Mouse (Mus musculus): Measurements from ENCODE around the gene Mrtfb. TPM values are rescaled to one million over a fixed set of nuclear protein-coding genes. Genes with fewer than 3 reads are reported as not detected.

Gene Mrtfb
- polyA plus RNA-seq, 1 experiment from 2014 or later: 20.9 TPM

GRCm38 (mm10) chr16:13297860-13298259 is 41.6 kb downstream of the Mrtfb start:
- Histone ChIP-seq H3K4me2 (replicated peaks) (no peak overlapping the region), H3K4me3 (replicated peaks) (no peak overlapping the region), H3K9me3 (no peaks in the 10 kb centered on the region), H3K9ac (no peak overlapping the region), H3K27me3 (replicated peaks) (no peaks in the 10 kb centered on the region), H3K4me1 (replicated peaks) (no peaks in the 10 kb centered on the region), H3K36me3 (no peaks in the 10 kb centered on the region), H3K27ac (no peak overlapping the region)
- whole genome bisulfite sequencing: 68% methylated on average over 1 of the region's 1 CpGs
- peak; percentile 47; the same call in 1 of the 2 replicates for ATAC-seq

- 57% methylated on average over 2 of the region's 2 CpGs for WGBS
- Histone ChIP-seq H3K4me3 (replicated peaks) (no peak overlapping the region), H3K27ac (no peak overlapping the region), H3K4me2 (replicated peaks) (no peak overlapping the region), H3K9ac (no peak overlapping the region), H3K27me3 (replicated peaks) (no peaks in the 10 kb centered on the region), H3K4me1 (replicated peaks) (no peaks in the 10 kb centered on the region), H3K36me3 (no peaks in the 10 kb centered on the region), H3K9me3 (no peaks in the 10 kb centered on the region)
- no peak for ATAC-seq
These were observed 42.7 kb downstream of the Mrtfb start for GRCm38 (mm10) chr16:13298991-13299390.

- H3K27ac ChIP-seq: no peak overlapping the region
- no peaks in the 10 kb centered on the region for H3K4me1 ChIP-seq (replicated peaks)
- no peaks in the 10 kb centered on the region for H3K36me3 ChIP-seq
- no peak overlapping the region for H3K4me2 ChIP-seq (replicated peaks)
- 75% methylated on average over 3 of the region's 3 CpGs for WGBS
- no peaks in the 10 kb centered on the region for H3K9me3 ChIP-seq
- no peak overlapping the region for H3K9ac ChIP-seq
- ATAC-seq: no peak
- no peaks in the 10 kb centered on the region for H3K27me3 ChIP-seq (replicated peaks)
- H3K4me3 ChIP-seq (replicated peaks): no peak overlapping the region
These were observed 49.9 kb downstream of the Mrtfb start for GRCm38 (mm10) chr16:13306065-13306695.

GRCm38 (mm10) chr16:13310096-13310683 is 53.9 kb downstream of the Mrtfb start:
- Histone ChIP-seq H3K27ac (no peak overlapping the region), H3K4me2 (replicated peaks) (no peak overlapping the region), H3K4me3 (replicated peaks) (no peak overlapping the region), H3K9ac (no peak overlapping the region), H3K27me3 (replicated peaks) (no peaks in the 10 kb centered on the region), H3K4me1 (replicated peaks) (no peaks in the 10 kb centered on the region), H3K9me3 (no peaks in the 10 kb centered on the region), H3K36me3 (0 out of 2 replicates have a peak, but pooled peaks cover 6% of the 10 kb centered on the region)
- WGBS: 61% methylated on average over 1 of the region's 1 CpGs
- no peak for ATAC-seq

GRCm38 (mm10) chr16:13311374-13311773 is 55.1 kb downstream of the Mrtfb start:
- no peak overlapping the region for H3K4me2 ChIP-seq (replicated peaks)
- no peak overlapping the region for H3K4me3 ChIP-seq (replicated peaks)
- no peak overlapping the region for H3K27ac ChIP-seq
- H3K9ac ChIP-seq: no peak overlapping the region
- no peaks in the 10 kb centered on the region for H3K9me3 ChIP-seq
- H3K4me1 ChIP-seq (replicated peaks): no peaks in the 10 kb centered on the region
- 83% methylated on average over 1 of the region's 1 CpGs for WGBS
- H3K27me3 ChIP-seq (replicated peaks): no peaks in the 10 kb centered on the region
- no peak for ATAC-seq
- H3K36me3 ChIP-seq: 0 out of 2 replicates have a peak, but pooled peaks cover 6% of the 10 kb centered on the region

GRCm38 (mm10) chr16:13313096-13313719 is 56.9 kb downstream of the Mrtfb start:
- no peaks in the 10 kb centered on the region for H3K27me3 ChIP-seq (replicated peaks)
- H3K4me2 ChIP-seq (replicated peaks): no peak overlapping the region
- H3K4me1 ChIP-seq (replicated peaks): no peaks in the 10 kb centered on the region
- 0 out of 2 replicates have a peak, but pooled peaks cover 6% of the 10 kb centered on the region for H3K36me3 ChIP-seq
- H3K9ac ChIP-seq: no peak overlapping the region
- 84% methylated on average over 5 of the region's 5 CpGs for WGBS
- no peaks in the 10 kb centered on the region for H3K9me3 ChIP-seq
- H3K4me3 ChIP-seq (replicated peaks): no peak overlapping the region
- H3K27ac ChIP-seq: no peak overlapping the region
- ATAC-seq: peak; percentile 75

GRCm38 (mm10) chr16:13323751-13324150 is 67.5 kb downstream of the Mrtfb start:
- H3K27me3 ChIP-seq (replicated peaks): no peaks in the 10 kb centered on the region
- 41% methylated on average over 6 of the region's 6 CpGs for WGBS
- no peaks in the 10 kb centered on the region for H3K4me1 ChIP-seq (replicated peaks)
- H3K9ac ChIP-seq: no peak overlapping the region
- H3K4me3 ChIP-seq (replicated peaks): no peak overlapping the region
- ATAC-seq: no peak
- no peak overlapping the region for H3K27ac ChIP-seq
- no peaks in the 10 kb centered on the region for H3K9me3 ChIP-seq
- no peak overlapping the region for H3K4me2 ChIP-seq (replicated peaks)
- H3K36me3 ChIP-seq: no peaks in the 10 kb centered on the region

GRCm38 (mm10) chr16:13326622-13327021 is 70.3 kb downstream of the Mrtfb start:
- Histone ChIP-seq H3K4me3 (replicated peaks) (no peak overlapping the region), H3K4me2 (replicated peaks) (no peak overlapping the region), H3K9ac (no peak overlapping the region), H3K36me3 (no peaks in the 10 kb centered on the region), H3K4me1 (replicated peaks) (no peaks in the 10 kb centered on the region), H3K27ac (no peak overlapping the region), H3K27me3 (replicated peaks) (no peaks in the 10 kb centered on the region), H3K9me3 (no peaks in the 10 kb centered on the region)
- no peak for ATAC-seq
- WGBS: 97% methylated on average over 3 of the region's 3 CpGs

GRCm38 (mm10) chr16:13328646-13329045 is 72.4 kb downstream of the Mrtfb start:
- WGBS: 89% methylated on average over 4 of the region's 4 CpGs
- ATAC-seq: no peak
- no peaks in the 10 kb centered on the region for H3K4me1 ChIP-seq (replicated peaks)
- no peak overlapping the region for H3K9ac ChIP-seq
- H3K9me3 ChIP-seq: no peaks in the 10 kb centered on the region
- H3K4me3 ChIP-seq (replicated peaks): no peak overlapping the region
- no peaks in the 10 kb centered on the region for H3K36me3 ChIP-seq
- no peaks in the 10 kb centered on the region for H3K27me3 ChIP-seq (replicated peaks)
- H3K27ac ChIP-seq: no peak overlapping the region
- no peak overlapping the region for H3K4me2 ChIP-seq (replicated peaks)

GRCm38 (mm10) chr16:13329640-13330039 is 73.4 kb downstream of the Mrtfb start:
- no peak overlapping the region for H3K4me2 ChIP-seq (replicated peaks)
- no peaks in the 10 kb centered on the region for H3K27me3 ChIP-seq (replicated peaks)
- H3K27ac ChIP-seq: no peak overlapping the region
- no peaks in the 10 kb centered on the region for H3K4me1 ChIP-seq (replicated peaks)
- WGBS: 78% methylated on average over 3 of the region's 3 CpGs
- no peak overlapping the region for H3K9ac ChIP-seq
- ATAC-seq: no peak
- H3K36me3 ChIP-seq: no peaks in the 10 kb centered on the region
- H3K9me3 ChIP-seq: no peaks in the 10 kb centered on the region
- H3K4me3 ChIP-seq (replicated peaks): no peak overlapping the region

GRCm38 (mm10) chr16:13330221-13330659 is 74.0 kb downstream of the Mrtfb start:
- H3K4me2 ChIP-seq (replicated peaks): no peak overlapping the region
- H3K9me3 ChIP-seq: no peaks in the 10 kb centered on the region
- WGBS: 58% methylated on average over 6 of the region's 6 CpGs
- H3K9ac ChIP-seq: no peak overlapping the region
- no peaks in the 10 kb centered on the region for H3K4me1 ChIP-seq (replicated peaks)
- no peaks in the 10 kb centered on the region for H3K27me3 ChIP-seq (replicated peaks)
- peak; percentile 87 for ATAC-seq
- no peaks in the 10 kb centered on the region for H3K36me3 ChIP-seq
- no peak overlapping the region for H3K4me3 ChIP-seq (replicated peaks)
- peak overlapping the region; percentile 40; the same call in 1 of the 2 replicates for H3K27ac ChIP-seq

GRCm38 (mm10) chr16:13331898-13332297 is 75.6 kb downstream of the Mrtfb start:
- H3K27me3 ChIP-seq (replicated peaks): no peaks in the 10 kb centered on the region
- H3K9ac ChIP-seq: no peak overlapping the region
- H3K4me3 ChIP-seq (replicated peaks): no peak overlapping the region
- H3K9me3 ChIP-seq: no peaks in the 10 kb centered on the region
- H3K4me2 ChIP-seq (replicated peaks): no peak overlapping the region
- no peaks in the 10 kb centered on the region for H3K36me3 ChIP-seq
- no peak for ATAC-seq
- no peaks in the 10 kb centered on the region for H3K4me1 ChIP-seq (replicated peaks)
- 52% methylated on average over 3 of the region's 3 CpGs for WGBS
- H3K27ac ChIP-seq: no peak overlapping the region
